Mouse (Mus musculus) lung, postnatal 0 days (tissue): ENCODE measurements around the gene Itga11. TPM values are rescaled to one million over a fixed set of nuclear protein-coding genes. Genes with fewer than 3 reads are reported as not detected.

Experiments
- ATAC-seq: fragments of 200-750 bp; cut with Nextera tagmentation; 2 replicates; pipeline ENCODE4 v1.8.0; 2017; ENCODE audit warnings: moderate library complexity
- DNase-seq: peaks from one replicate; pipeline ENCODE4 v3.0.0-alpha.2; 2016; ENCODE audit warnings: low spot score
- H3K27ac ChIP-seq: fragments of 300-500 bp; sonication (generic); 2 replicates; pipeline ENCODE4 v1.5.1; 2014; ENCODE audit warnings: antibody characterized with exemption, mild to moderate bottlenecking, low read length, mixed read lengths
- H3K27me3 ChIP-seq: fragments of 300-500 bp; sonication (generic); replicated peaks from 2 replicates; pipeline ENCODE4 v1.6.1; 2014; ENCODE audit warnings: low read length, mixed read lengths; ENCODE audit not compliant: insufficient read depth
- H3K36me3 ChIP-seq: fragments of 300-500 bp; sonication (generic); 2 replicates; pipeline ENCODE4 v1.6.1; 2014; ENCODE audit warnings: low read length, mixed read lengths; ENCODE audit not compliant: insufficient read depth
- H3K4me1 ChIP-seq: fragments of 300-500 bp; sonication (generic); 2 replicates; pipeline ENCODE4 v1.6.1; 2014; ENCODE audit warnings: antibody characterized with exemption, low read depth, low read length, mixed read lengths; ENCODE audit not compliant: insufficient read depth
- H3K4me2 ChIP-seq: fragments of 300-500 bp; sonication (generic); replicated peaks from 2 replicates; pipeline ENCODE4 v1.6.1; 2014; ENCODE audit warnings: low read depth, mild to moderate bottlenecking, low read length, moderate library complexity, mixed read lengths
- H3K4me3 ChIP-seq: fragments of 300-500 bp; sonication (generic); 2 replicates; pipeline ENCODE4 v1.5.1; 2014; ENCODE audit warnings: low read depth, low read length
- H3K9ac ChIP-seq: fragments of 300-500 bp; sonication (generic); replicated peaks from 2 replicates; pipeline ENCODE4 v1.6.1; 2014; ENCODE audit warnings: low read depth, mild to moderate bottlenecking
- H3K9me3 ChIP-seq: fragments of 300-500 bp; sonication (generic); 2 replicates; pipeline ENCODE4 v1.6.1; 2016; ENCODE audit warnings: low read length, mixed read lengths
- CTCF ChIP-seq: IDR thresholded peaks from 2 replicates; pipeline ENCODE4 v1.5.1; 2016; ENCODE audit warnings: antibody characterized with exemption, mild to moderate bottlenecking
- EP300 ChIP-seq: IDR thresholded peaks from 2 replicates; pipeline ENCODE4 v1.6.1; 2016; ENCODE audit warnings: antibody characterized with exemption, mild to moderate bottlenecking, control low read depth
- WGBS: fragments of 180-500 bp; shearing (Covaris S2); extraction: QIAGEN DNeasy Blood & Tissue Kit; methylation state at CpG from one replicate; pipeline ENCODE4 v1.1.7; 2014; 5-methylcytosine and 5-hydroxymethylcytosine counted together
- polyA plus RNA-seq: library from polyadenylated mRNA; unstranded; fragments of >200 nt; fragmentation: Nextera tagmentation; extraction: Ambion mirVana; gene quantifications from 2 replicates; pipeline ENCODE4 v1.2.1, GENCODE M21; 2015

Gene Itga11
- polyA plus RNA-seq, 1 experiment from 2014 or later = 0.35 TPM

DNA sequence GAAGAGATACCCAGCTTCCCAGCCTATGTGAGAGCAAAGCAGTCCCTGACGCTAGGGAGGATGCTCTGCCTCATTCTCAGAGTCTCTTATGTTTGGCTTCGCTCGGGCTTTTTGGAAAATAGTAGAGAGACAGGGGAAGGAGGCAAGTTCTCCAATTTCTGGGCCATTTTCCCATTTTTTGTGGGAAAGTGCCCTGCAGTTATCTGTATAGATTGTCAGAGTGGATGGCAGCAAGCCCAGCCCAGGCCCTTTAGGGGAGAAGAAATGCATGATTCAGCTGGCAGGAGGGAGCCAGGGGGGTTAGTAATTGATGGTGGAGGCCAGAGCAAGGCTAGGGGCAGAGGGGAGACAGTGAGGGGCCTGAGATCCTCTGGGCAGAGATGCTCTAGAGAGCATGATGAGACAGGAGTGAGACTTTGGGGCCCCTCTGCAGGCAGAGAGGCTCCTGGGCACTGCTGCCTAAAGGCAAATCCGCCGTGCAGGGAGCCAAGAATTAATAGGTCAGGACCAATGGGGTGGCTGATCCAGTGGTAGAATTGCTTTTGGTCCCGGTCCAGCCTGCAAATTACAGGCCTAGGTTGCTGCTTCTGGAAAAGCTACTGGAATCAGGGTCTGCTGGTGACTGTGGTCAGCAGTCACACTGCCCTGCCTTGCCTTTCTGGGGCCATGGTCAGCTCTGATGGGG, 31.8 kb upstream of the Itga11 start:
- no peak for ATAC-seq

DNA sequence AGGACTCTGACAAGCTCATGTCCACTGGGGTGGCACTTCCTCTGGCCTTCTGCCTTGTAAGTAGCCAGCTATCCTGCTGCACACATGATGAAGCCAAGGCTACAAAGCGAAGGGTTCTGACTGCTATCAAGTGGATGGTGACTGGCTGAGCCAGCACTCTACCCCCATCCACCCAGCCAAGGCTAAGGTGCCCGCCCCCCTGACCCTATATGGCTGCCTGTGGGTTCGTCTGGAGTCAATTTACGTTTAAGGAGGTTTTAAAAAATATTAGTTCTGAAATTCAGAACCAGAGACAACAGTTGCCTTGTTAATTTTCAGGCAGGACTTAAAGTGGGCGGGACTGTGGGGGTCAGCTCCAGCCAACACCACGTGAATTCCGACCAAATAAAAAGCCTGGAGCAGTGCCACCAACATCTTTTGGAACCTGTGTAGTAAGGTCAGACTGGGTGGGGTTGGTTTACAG, 30.9 kb upstream of the Itga11 start:
- Histone ChIP-seq H3K9me3 (no peaks in the 10 kb centered on the region), H3K4me2 (no peak overlapping the region), H3K27me3 (no peaks in the 10 kb centered on the region), H3K4me3 (no peak overlapping the region), H3K4me1 (no peaks in the 10 kb centered on the region), H3K36me3 (no peaks in the 10 kb centered on the region), H3K27ac (no peak overlapping the region), H3K9ac (no peak overlapping the region)
- 43% methylated on average over 7 of the region's 7 CpGs for whole genome bisulfite sequencing
- TF ChIP-seq EP300 (no peak), CTCF (no peak)
- ATAC-seq (no peak), DNase-seq (no peak)

More for the DNA sequence above, 31.8 kb upstream of the Itga11 start:
- Histone ChIP-seq H3K9me3 (no peaks in the 10 kb centered on the region), H3K4me1 (no peaks in the 10 kb centered on the region), H3K27ac (no peak overlapping the region), H3K27me3 (no peaks in the 10 kb centered on the region), H3K36me3 (no peaks in the 10 kb centered on the region), H3K9ac (no peak overlapping the region), H3K4me2 (no peak overlapping the region), H3K4me3 (no peak overlapping the region)
- WGBS = 71% methylated on average over 6 of the region's 6 CpGs
- TF ChIP-seq EP300 (no peak), CTCF (no peak)
- no peak for DNase-seq

DNA sequence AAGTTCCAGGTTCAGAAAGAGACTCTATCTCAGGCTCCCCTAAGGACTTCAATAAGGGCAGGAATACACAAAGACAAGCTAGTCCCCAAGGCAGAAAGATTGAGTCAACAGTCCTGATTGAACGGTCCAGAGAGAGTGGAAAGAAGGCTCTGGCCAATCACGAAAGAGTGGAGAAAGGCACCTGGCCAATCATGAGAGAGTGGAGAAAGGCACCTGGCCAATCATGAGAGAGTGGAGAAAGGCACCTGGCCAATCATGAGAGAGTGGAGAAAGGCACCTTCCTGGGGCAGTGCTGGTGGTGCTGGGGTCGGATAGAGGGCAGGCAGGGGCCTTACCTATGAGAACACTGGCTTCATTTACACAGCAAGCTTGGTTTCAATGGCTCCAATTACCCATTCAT, 28.2 kb upstream of the Itga11 start:
- no peak for TF ChIP-seq EP300
- TF ChIP-seq CTCF = no peak
- Histone ChIP-seq H3K9ac (no peak overlapping the region), H3K36me3 (no peaks in the 10 kb centered on the region), H3K4me1 (no peaks in the 10 kb centered on the region), H3K27me3 (no peaks in the 10 kb centered on the region), H3K4me3 (no peak overlapping the region), H3K4me2 (no peak overlapping the region), H3K9me3 (no peaks in the 10 kb centered on the region), H3K27ac (no peak overlapping the region)
- WGBS = 80% methylated on average over 3 of the region's 3 CpGs
- DNase-seq (no peak), ATAC-seq (no peak)

DNA sequence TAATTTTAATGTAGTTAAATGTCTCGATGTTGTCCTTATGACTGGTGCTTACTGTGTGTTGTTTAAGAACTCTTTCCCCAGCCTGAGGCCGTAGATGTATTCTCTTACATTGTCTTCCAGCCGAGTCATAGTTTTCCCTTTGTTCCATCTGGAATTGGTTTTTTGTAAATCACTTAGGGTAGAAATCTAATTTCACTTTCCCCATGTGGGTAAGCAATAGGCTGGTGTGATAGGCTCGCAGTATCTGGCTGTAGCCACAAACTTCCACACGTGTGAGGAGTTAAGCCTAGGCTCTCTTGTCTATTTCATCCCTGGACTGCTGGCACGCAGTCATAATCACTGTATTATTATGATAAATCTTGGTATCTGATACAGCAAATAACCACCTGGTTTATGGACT, 26.9 kb upstream of the Itga11 start:
- no peaks in the 10 kb centered on the region for H3K36me3 ChIP-seq
- no peaks in the 10 kb centered on the region for H3K27me3 ChIP-seq
- no peak for DNase-seq
- TF ChIP-seq EP300 (no peak), CTCF (no peak)
- ATAC-seq = no peak
- no peaks in the 10 kb centered on the region for H3K9me3 ChIP-seq
- H3K27ac ChIP-seq = no peak overlapping the region
- WGBS = 93% methylated on average over 6 of the region's 6 CpGs
- H3K4me1 ChIP-seq = no peaks in the 10 kb centered on the region
- no peak overlapping the region for H3K4me3 ChIP-seq
- no peak overlapping the region for H3K9ac ChIP-seq
- H3K4me2 ChIP-seq = no peak overlapping the region

DNA sequence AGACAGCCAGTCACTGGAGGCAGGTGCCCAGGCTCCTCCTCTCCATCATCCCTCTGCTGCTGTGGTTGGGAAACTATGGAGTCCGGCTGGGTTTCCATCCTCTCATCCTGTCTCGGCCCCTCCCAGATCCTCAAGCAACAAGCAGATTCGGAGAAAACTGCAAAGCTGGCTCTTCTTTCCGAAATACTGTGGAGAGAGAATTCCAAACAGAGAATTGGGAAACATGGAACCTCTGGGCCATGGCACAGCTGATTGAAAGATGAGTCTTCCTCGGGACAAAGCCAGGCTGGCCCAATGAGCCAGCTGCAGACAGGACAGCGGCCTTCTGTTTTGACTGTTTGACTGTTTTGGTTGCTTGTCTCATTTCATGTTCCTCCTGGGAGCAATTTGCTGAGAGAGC, 23.3 kb upstream of the Itga11 start:
- no peak for TF ChIP-seq CTCF
- no peak for TF ChIP-seq EP300
- H3K4me3 ChIP-seq = no peak overlapping the region
- no peak overlapping the region for H3K9ac ChIP-seq
- no peak overlapping the region for H3K27ac ChIP-seq
- H3K4me1 ChIP-seq = no peaks in the 10 kb centered on the region
- 62% methylated on average over 6 of the region's 6 CpGs for WGBS
- ATAC-seq (no peak), DNase-seq (no peak)
- H3K36me3 ChIP-seq = no peaks in the 10 kb centered on the region
- H3K27me3 ChIP-seq = no peaks in the 10 kb centered on the region
- H3K4me2 ChIP-seq = no peak overlapping the region
- H3K9me3 ChIP-seq = no peaks in the 10 kb centered on the region

DNA sequence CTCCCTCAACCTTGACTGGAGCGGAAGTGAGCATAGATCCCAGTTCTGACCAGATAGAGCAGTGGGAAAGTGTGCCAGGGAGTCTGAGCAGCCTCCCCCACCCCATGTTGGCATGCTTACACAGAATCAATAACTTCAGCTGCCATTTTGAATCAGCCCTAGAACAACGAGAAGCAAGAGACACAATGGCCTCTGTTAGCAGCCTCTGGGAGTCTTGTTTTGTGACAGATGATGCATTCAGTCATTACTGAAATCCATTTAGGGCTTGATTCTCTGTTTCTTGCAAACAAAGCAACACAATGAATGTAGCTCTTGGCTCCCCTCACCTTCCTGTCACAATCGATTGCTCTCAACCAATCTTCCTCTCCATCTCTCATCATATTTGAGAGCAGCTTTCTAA, 19.6 kb upstream of the Itga11 start:
- ATAC-seq (no peak), DNase-seq (no peak)
- Histone ChIP-seq H3K9me3 (no peaks in the 10 kb centered on the region), H3K4me3 (no peak overlapping the region), H3K4me1 (no peaks in the 10 kb centered on the region), H3K36me3 (no peaks in the 10 kb centered on the region), H3K27ac (no peak overlapping the region), H3K9ac (no peak overlapping the region), H3K4me2 (no peak overlapping the region), H3K27me3 (no peaks in the 10 kb centered on the region)
- WGBS = 88% methylated on average over 3 of the region's 3 CpGs
- TF ChIP-seq CTCF (no peak), EP300 (no peak)
